Mouse (Mus musculus) gastrocnemius, postnatal 4 days (tissue): ENCODE data around the gene Tmem37. TPM values are rescaled to one million over a fixed set of nuclear protein-coding genes. Genes with fewer than 3 reads are reported as not detected.

Experiments
- DNase-seq, 2 experiments: peaks; one replicate each; pipeline ENCODE4 v3.0.0; 2021 to 2022; ENCODE audit warnings: low spot score in 2 of 2, mixed read lengths in 2 of 2
- total RNA-seq, 2 experiments: library from RNA; stranded (reverse); gene quantifications; 2 replicates each; pipeline ENCODE4 v1.2.3; 2021

The Tmem37 gene
- total RNA-seq, 2 experiments from 2014 or later = 11.7 to 16.9 TPM

- no peak for DNase-seq
These were observed 21.0 kb upstream of the Tmem37 start for GRCm38 (mm10) chr1:120094920-120095319.

GRCm38 (mm10) chr1:120093482-120094134 is 19.7 kb upstream of the Tmem37 start:
- peak; percentile 80 to 85 for DNase-seq

GRCm38 (mm10) chr1:120090880-120091570 is 17.2 kb upstream of the Tmem37 start:
- DNase-seq = no peak

- no peak for DNase-seq
These were observed 15.3 kb upstream of the Tmem37 start for GRCm38 (mm10) chr1:120089180-120089579.

GRCm38 (mm10) chr1:120086644-120087043 is 12.8 kb upstream of the Tmem37 start:
- no peak for DNase-seq

GRCm38 (mm10) chr1:120085696-120086095 is 11.8 kb upstream of the Tmem37 start:
- DNase-seq = no peak

GRCm38 (mm10) chr1:120083921-120084517 is 10.1 kb upstream of the Tmem37 start:
- no peak for DNase-seq

GRCm38 (mm10) chr1:120082957-120083585 is 9.2 kb upstream of the Tmem37 start:
- DNase-seq = no peak

- DNase-seq = no peak
These were observed 6.8 kb upstream of the Tmem37 start for GRCm38 (mm10) chr1:120080632-120081031.

- DNase-seq = no peak
These were observed 4.0 kb upstream of the Tmem37 start for GRCm38 (mm10) chr1:120077746-120078410.

GRCm38 (mm10) chr1:120075507-120075906 is 1.6 kb upstream of the Tmem37 start:
- no peak for DNase-seq

GRCm38 (mm10) chr1:120074931-120075330 is 1.1 kb upstream of the Tmem37 start:
- DNase-seq = no peak

GRCm38 (mm10) chr1:120074307-120074702 is 431 bp upstream of the Tmem37 start:
- no peak for DNase-seq

GRCm38 (mm10) chr1:120072900-120073299 is 974 bp downstream of the Tmem37 start:
- DNase-seq = peak in 1 of 2 experiments; percentile 42

GRCm38 (mm10) chr1:120071133-120071532 is 2.7 kb downstream of the Tmem37 start:
- no peak for DNase-seq

- no peak for DNase-seq
These were observed 3.7 kb downstream of the Tmem37 start for GRCm38 (mm10) chr1:120070168-120070567.

GRCm38 (mm10) chr1:120069120-120069519 is 4.8 kb downstream of the Tmem37 start:
- DNase-seq = no peak

GRCm38 (mm10) chr1:120066625-120067024 is 7.2 kb downstream of the Tmem37 start:
- DNase-seq = no peak

GRCm38 (mm10) chr1:120066159-120066558 is 7.7 kb downstream of the Tmem37 start:
- DNase-seq = no peak

- DNase-seq = no peak
These were observed 9.7 kb downstream of the Tmem37 start for GRCm38 (mm10) chr1:120064036-120064682.

GRCm38 (mm10) chr1:120062231-120062630 is 11.6 kb downstream of the Tmem37 start:
- DNase-seq = no peak
